Mouse (Mus musculus) brown adipose tissue, adult 24 weeks (tissue): ENCODE data around the gene St6gal2. TPM values are rescaled to one million over a fixed set of nuclear protein-coding genes. Genes with fewer than 3 reads are reported as not detected.

Experiments used
- H3K27ac ChIP-seq: fragments of 200-500 bp; replicated peaks from 2 replicates; pipeline ENCODE4 v1.5.1; 2012; ENCODE audit warnings: low read depth, mild to moderate bottlenecking, low read length
- H3K4me1 ChIP-seq: fragments of 200-500 bp; 2 replicates; pipeline ENCODE4 v1.6.1; 2012; ENCODE audit warnings: low read length, mixed read lengths; ENCODE audit not compliant: control insufficient read depth, insufficient read depth, insufficient read length
- H3K4me3 ChIP-seq: fragments of 200-500 bp; 2 replicates; pipeline ENCODE4 v1.5.1; 2012; ENCODE audit warnings: low read depth, mild to moderate bottlenecking, low read length, moderate library complexity; ENCODE audit not compliant: insufficient read depth
- polyA plus RNA-seq: library from polyadenylated mRNA; stranded (reverse); fragments of >200 nt; gene quantifications from 2 replicates; pipeline ENCODE4 v1.2.4, GENCODE M21; 2012; ENCODE audit not compliant: missing spikeins, insufficient read depth, insufficient read length

St6gal2 gene
- polyA plus RNA-seq: not detected in 2 replicates

DNA sequence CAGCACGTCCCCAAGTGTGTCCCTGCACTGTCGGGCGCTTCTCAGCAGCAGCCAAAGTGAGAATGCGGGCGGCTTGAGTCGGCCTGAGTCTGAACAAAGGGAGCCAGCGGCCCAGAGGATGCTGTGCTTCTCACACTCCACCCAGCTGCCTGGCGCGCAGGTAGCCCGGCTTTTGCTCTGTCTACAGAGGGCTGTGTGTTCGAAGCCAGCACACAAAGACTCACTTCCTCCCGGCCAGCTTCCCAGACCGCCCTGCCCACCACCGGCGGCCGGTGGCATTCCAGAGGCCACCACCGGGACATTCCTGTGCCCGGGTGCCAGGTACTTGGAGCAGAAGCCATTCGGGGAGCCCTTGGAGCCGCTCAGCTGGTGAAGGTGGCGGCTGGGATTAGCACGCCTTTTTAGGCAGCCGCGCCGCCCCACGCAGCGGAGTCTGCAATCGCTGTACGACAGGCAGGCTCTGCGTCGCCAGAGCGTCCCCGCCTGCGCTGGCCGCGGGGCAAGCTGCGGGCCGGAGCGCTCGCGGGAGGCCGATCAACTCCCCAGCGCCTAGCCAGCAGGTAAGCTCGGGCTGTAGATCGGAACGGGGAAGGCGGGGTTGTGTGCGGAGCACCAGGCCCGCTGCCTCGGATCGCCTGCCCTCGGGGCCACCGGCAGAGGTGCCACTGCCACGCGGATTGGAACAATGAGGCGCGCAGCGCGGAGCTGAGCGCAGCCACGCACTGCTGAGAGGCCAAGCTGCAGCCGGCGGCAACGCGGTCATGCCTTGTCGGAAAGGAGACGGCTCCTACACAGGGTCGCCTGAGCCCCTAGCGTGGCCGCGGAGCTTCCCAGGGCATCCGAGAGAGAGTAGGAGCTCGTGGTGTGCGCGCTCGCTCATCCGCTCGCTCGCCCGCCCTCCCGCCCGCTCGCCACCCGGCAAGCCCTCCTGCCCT, at the start of gene St6gal2:
Gene St6gal2 (plus strand): TSS at position 133 of the 935 bp plus-strand sequence.
- Histone ChIP-seq H3K4me3 (no peak within 1 kb of the TSS), H3K27ac (no peak within 1 kb of the TSS)

DNA sequence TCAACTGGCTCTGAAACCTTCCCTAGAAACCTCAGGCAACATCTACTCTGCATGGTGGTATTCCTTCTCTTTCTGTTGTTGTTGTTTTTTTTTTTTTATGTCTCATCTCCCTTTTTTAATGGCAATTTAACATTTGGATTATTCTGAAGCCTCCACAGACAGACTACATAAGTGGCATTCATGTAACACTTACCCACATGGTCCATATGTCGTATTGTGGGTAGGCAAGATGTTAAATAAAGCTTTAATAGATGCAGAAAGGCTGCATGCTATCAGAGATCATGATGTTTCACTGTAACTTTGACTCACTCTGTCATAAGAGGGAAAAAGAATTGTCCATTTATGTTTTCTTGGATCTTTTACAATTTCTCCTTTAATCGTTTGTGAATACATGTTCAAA, 39.1 kb upstream of the St6gal2 start:
- H3K27ac ChIP-seq: no peak overlapping the region
- no peaks in the 10 kb centered on the region for H3K4me1 ChIP-seq
- no peak overlapping the region for H3K4me3 ChIP-seq

More for the DNA sequence above, at the start of gene St6gal2:
- H3K4me1 ChIP-seq: no peaks in the 10 kb centered on the region

DNA sequence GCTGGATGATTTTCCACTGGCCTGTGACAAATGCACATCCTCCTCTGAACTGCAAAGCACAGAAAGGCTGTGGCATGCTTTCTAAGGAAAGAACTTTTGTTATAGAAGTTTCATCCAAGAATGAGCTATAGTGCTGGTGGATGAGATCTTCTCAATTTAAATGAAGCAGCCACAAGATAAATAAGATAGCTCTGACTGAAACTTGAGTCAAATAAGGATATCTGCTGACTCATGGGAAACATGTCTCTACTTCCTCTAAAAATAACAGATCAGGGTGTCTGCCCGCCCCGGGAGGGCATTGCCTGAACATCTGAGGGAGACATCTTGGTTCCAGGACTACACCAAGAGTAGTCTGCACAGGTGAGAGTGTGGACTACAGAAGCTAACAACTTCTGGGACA, 28.7 kb upstream of the St6gal2 start:
- no peak overlapping the region for H3K27ac ChIP-seq
- H3K4me1 ChIP-seq: no peaks in the 10 kb centered on the region
- no peak overlapping the region for H3K4me3 ChIP-seq

DNA sequence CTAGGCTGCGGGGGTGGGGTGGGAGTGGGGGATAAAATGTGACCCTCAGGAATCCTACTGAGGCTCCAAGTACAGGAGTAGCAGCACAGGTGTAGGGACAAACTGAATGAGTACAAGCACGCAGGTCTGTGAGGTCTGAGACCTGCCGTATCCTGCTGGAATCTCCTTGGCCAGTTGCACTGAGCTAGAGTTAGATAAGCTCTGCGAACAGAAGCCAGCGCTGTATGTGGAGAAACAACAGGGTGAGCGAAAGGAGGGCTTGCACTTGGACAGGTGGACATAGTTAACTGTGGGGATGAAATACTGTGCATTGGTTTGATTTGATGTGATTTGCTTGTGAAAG, 974 bp downstream of the St6gal2 start:
- Histone ChIP-seq H3K4me3 (no peak overlapping the region), H3K4me1 (no peaks in the 10 kb centered on the region), H3K27ac (no peak overlapping the region)

DNA sequence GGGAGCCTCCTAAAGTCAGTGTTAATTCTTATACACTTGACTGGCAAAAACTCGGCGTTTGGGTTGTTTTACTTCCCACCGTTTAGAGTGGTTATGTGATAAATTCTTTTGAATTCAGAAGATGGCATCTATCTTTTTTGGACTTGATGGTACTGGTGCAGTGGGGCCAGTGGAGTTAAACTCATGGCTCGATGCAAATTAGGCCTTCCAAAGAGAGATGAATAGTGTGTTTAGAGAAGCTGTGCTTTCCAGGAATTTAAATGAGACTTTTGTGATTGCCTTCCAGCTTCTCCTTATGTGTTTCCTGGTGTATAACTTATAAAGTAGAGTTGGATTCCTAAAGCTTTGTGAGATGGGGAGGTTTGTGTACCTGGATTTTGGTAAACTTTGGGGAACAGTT, 1.5 kb downstream of the St6gal2 start:
- Histone ChIP-seq H3K27ac (no peak overlapping the region), H3K4me3 (no peak overlapping the region), H3K4me1 (no peaks in the 10 kb centered on the region)

DNA sequence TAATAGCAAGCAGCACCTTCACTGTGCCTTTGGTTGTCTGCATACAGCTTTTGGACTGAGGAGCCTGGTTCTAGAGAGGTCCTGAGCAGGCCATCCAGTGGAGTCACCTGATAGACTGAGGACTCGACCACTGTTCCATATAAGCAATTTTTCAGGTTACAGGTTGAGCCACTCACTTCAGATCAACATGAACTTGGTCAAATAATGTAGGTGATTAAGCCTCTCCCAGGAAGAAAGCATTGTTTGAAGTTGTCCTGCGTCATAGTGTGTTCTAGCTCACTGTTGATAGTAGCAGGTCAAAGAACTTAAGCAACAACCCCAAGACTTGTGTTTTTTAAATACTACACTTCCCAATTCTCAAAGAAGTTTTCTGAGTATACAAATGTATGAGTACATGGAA, 5.8 kb downstream of the St6gal2 start:
- H3K27ac ChIP-seq: no peak overlapping the region
- no peaks in the 10 kb centered on the region for H3K4me1 ChIP-seq

DNA sequence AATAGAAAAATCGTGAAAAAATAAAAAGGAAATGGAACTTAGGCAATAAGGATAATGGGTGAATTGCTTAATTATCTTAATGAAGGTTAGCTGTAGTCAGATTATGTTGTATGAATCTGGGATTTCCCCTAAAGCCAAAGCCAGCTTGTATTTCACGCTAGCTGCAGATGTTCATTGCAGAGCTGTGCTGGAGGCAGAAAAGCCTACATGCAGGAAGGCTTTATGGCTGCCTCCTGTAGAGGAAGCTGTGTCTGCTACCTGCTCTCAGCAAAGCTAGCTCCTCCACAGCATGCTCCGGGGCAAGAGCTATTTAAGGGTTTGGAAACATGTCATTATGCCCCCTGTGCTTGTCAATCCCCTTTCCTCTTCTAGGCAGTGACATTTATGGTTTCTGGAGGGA, 9.3 kb downstream of the St6gal2 start:
- Histone ChIP-seq H3K27ac (no peak overlapping the region), H3K4me3 (no peak overlapping the region), H3K4me1 (no peaks in the 10 kb centered on the region)

More for the DNA sequence above, 5.8 kb downstream of the St6gal2 start:
- H3K4me3 ChIP-seq: no peak overlapping the region

DNA sequence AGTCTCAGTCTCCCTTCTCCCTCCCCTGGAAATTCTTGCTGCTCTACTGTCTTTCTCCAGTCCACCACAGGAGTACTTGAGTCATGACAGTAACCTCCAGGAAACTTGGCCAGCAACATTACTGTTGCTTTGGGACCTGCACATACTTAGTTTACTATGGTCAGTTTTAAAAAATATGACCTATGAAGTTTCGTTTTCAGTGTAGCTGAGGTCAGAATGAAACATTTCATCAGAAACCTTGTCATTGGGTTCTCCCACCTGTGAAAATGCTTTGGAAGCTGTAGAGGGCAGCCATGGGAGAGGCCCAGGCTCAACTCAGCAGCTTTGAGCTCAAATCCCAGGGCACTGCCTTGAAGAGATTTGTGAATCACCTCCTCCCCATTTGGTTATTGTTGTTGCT, 15.0 kb downstream of the St6gal2 start:
- Histone ChIP-seq H3K27ac (no peak overlapping the region), H3K4me1 (no peaks in the 10 kb centered on the region), H3K4me3 (no peak overlapping the region)

DNA sequence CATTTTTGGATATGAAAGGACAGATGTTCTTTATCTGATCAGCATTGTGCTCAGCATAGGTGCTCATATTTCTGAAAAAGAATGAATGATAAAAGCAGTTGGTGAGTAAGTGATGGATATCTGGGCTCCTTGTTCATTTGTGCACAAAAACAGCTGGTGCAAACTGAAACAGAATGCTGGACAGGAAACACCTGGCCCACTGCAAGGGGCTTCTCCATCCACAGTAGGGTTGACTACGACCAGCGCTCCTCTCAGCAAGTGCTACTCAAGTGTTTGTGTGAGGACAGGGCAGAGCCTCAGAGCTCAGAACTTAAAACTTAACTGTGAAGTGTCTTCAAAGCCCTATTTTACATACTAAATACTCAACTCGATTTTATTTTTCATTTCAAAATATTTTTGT, 22.4 kb downstream of the St6gal2 start:
- Histone ChIP-seq H3K27ac (no peak overlapping the region), H3K4me1 (no peaks in the 10 kb centered on the region), H3K4me3 (no peak overlapping the region)

DNA sequence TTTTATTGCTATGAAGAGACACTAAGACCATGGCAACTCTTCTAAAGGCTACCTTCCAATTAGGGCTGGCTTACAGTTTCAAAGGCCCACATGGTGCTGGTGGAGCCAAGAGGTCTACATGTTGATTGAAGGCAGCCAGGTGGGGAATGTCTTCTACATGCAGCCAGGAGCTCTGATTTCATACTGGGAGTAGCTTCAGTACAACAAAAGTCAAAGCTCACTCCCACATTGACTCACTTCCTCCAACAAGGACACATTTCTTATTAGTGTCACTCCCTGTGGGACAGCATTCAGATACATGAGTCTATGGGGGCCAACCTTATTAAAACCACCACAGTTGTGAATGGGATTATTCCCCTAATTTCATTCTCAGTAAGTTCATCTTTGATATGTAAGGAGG, 23.8 kb downstream of the St6gal2 start:
- no peak overlapping the region for H3K4me3 ChIP-seq
- no peaks in the 10 kb centered on the region for H3K4me1 ChIP-seq
- no peak overlapping the region for H3K27ac ChIP-seq

DNA sequence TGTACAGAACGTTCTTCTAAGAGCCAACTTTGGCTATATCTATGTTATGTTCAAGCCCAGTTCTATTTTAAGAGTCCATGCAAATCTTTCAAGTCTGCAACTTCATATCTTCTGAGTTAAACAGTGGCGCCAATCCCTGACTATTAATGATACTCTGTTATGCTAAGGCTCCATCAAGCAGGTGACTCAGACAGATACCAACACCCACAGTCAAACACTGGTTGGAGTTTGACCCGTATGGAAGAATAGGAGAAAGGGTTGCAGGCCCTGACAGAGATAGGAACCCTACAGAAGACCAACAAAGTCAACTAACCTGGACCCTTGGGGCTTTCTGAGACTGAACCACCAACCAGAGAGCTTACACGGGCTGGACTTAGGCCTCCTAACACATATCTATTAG, 30.8 kb downstream of the St6gal2 start:
- no peak overlapping the region for H3K27ac ChIP-seq
- no peaks in the 10 kb centered on the region for H3K4me1 ChIP-seq
- H3K4me3 ChIP-seq: no peak overlapping the region

DNA sequence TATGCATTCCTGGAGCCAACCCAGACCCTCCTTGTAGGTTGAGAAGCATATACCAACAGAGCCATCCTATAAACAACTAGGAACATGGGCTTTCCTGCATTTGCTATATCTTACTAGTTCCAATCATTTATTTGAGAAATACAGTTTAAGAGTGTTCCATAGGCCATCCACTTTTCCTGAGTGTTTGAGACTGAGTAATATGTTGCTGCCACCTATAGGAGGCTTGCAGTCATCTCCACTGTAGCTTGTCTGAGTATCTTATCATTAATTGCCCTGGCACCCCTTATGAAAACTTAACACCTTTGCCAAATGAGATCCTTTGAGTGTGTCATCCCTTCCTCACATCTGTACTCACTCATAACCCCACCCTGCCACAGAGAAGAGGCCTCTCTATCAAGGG, 32.2 kb downstream of the St6gal2 start:
- Histone ChIP-seq H3K27ac (no peak overlapping the region), H3K4me3 (no peak overlapping the region), H3K4me1 (no peaks in the 10 kb centered on the region)

DNA sequence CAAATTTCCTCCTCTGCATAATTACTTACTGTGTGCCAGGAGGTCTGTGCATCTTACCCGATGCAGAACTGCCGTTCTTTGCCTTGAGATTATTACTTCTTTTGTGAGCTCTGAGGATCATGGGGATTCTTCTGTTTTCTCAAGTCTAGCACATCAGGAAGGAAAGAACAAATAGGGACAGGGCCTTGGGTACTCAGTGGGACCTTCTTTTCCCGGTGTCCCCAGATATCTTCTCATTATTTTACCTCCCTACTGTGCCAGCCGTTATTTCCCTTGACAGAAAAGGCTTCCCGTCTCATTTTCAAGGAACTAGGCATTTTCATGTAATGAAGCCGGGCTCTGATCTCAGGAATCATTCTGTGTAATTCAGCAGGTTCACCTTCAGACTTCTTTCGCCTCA, 34.2 kb downstream of the St6gal2 start:
- Histone ChIP-seq H3K4me3 (no peak overlapping the region), H3K27ac (no peak overlapping the region), H3K4me1 (no peaks in the 10 kb centered on the region)

DNA sequence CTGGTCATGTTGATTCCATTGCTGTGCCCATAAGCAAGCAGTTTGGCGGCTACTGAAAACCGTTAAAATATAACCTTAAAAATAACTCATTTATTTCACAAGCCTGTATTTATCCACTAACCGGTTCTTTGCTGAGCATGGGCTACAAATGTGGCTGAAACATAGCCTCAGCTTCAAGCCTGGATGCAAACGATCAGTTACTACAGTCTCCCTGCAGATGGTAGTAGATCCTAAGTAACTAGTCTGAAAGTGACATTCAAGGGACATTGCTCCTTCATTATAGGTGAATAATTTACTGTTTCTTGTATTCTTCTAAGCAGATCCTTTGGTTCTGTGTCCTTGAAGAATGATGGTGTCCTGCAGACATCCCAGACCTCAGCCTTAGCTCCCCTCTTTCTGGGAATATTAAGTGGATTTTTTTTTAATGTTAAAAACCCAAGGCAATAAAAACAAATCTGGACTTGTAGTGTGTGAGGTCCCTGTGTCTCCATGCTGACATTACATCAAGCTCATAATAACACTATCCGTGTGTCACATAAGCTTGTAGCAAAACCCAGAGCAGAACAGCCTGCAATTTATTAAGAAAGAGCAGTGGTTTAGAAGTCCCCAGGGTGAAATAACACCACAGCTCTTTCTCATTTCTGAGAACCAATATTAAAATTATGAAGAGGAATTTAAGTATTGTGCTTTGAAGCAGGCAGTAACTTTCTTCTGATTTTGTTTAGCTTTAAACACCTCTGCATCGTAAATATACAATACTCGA, 39.1 kb downstream of the St6gal2 start:
- no peak overlapping the region for H3K4me3 ChIP-seq

DNA sequence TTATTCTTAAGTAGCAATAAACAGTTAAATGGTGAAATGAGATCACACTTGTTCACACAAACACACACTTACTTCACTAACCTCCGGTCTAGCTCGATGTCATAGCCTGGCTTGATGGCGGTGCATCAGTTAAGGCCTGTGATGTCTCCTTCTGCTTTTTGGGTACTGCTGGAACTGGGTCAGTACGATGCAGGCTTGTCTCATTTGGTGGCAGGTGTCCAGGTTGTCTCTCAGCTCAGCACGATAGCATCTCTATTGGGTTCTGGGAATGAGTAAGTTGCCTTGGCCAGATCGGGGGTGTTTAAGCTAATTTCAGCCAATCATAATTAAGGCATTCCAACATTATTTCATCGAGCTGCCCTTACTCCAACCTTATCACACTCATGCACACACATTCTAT, 86.7 kb downstream of the St6gal2 start:
- H3K4me3 ChIP-seq: no peak overlapping the region
- no peaks in the 10 kb centered on the region for H3K4me1 ChIP-seq
- H3K27ac ChIP-seq: no peak overlapping the region

More for the DNA sequence above, 39.1 kb downstream of the St6gal2 start:
- H3K27ac ChIP-seq: no peak overlapping the region
- H3K4me1 ChIP-seq: no peaks in the 10 kb centered on the region
